Mouse (Mus musculus) lung, adult 2 months (tissue): ENCODE measurements around the gene Cntn5. TPM values are rescaled to one million over a fixed set of nuclear protein-coding genes. Genes with fewer than 3 reads are reported as not detected.

Experiments
- DNase-seq: peaks from one replicate; pipeline ENCODE4 v3.0.0; 2022
- H3K4me1 ChIP-seq: fragments of 200-500 bp; 2 replicates; pipeline ENCODE4 v1.6.1; 2011; ENCODE audit warnings: low read length; ENCODE audit not compliant: control insufficient read depth, insufficient read depth
- H3K4me3 ChIP-seq: fragments of 200-500 bp; replicated peaks from 2 replicates; pipeline ENCODE3; 2011; ENCODE audit warnings: low read depth, mild to moderate bottlenecking, control low read depth, low read length; ENCODE audit errors: extremely low read depth
- CTCF ChIP-seq: fragments of 200-500 bp; IDR thresholded peaks from 2 replicates; pipeline ENCODE4 v1.5.1; 2011; ENCODE audit warnings: mild to moderate bottlenecking, low read length, control low read depth; ENCODE audit not compliant: insufficient read depth
- POLR2A ChIP-seq: fragments of 200-500 bp; IDR thresholded peaks from 2 replicates; pipeline ENCODE4 v1.6.1; 2011; ENCODE audit warnings: low read depth, mild to moderate bottlenecking, control low read depth, low read length, borderline replicate concordance; ENCODE audit errors: extremely low read depth
- WGBS: fragments of 180-500 bp; shearing (Covaris S2); methylation state at CpG from one replicate; pipeline ENCODE4 v1.1.7; 2018; 5-methylcytosine and 5-hydroxymethylcytosine counted together
- polyA plus RNA-seq: library from polyadenylated mRNA; depleted of rRNA; stranded (reverse); fragments of >200 nt; gene quantifications from 2 replicates; pipeline ENCODE4 v1.2.3, GENCODE M21; 2012

Cntn5 gene
- polyA plus RNA-seq, 1 experiment, result not detected

GRCm38 (mm10) chr9:9781157-9781884, 1123.3 kb downstream of the Cntn5 start:
- Histone ChIP-seq H3K4me3 (no peak overlapping the region), H3K4me1 (no peaks in the 10 kb centered on the region)
- no peak for DNase-seq
- 67% methylated on average over 9 of the region's 9 CpGs for WGBS
- TF ChIP-seq POLR2A (no peak), CTCF (no peak)

GRCm38 (mm10) chr9:9779646-9780045, 1124.9 kb downstream of the Cntn5 start:
- no peak for DNase-seq
- TF ChIP-seq POLR2A (no peak), CTCF (no peak)
- H3K4me3 ChIP-seq, result no peak overlapping the region
- WGBS, result 52% methylated on average over 3 of the region's 3 CpGs
- no peaks in the 10 kb centered on the region for H3K4me1 ChIP-seq

GRCm38 (mm10) chr9:9770777-9771176, 1133.8 kb downstream of the Cntn5 start:
- no peak overlapping the region for H3K4me3 ChIP-seq
- DNase-seq, result no peak
- WGBS, result 72% methylated on average over 2 of the region's 2 CpGs
- no peaks in the 10 kb centered on the region for H3K4me1 ChIP-seq
- TF ChIP-seq POLR2A (no peak), CTCF (no peak)

GRCm38 (mm10) chr9:9769659-9770058, 1134.9 kb downstream of the Cntn5 start:
- no peak for TF ChIP-seq POLR2A
- no peak for TF ChIP-seq CTCF
- no peak for DNase-seq
- H3K4me1 ChIP-seq, result no peaks in the 10 kb centered on the region
- H3K4me3 ChIP-seq, result no peak overlapping the region

- TF ChIP-seq CTCF (no peak), POLR2A (no peak)
- WGBS, result 51% methylated on average over 1 of the region's 1 CpGs
- H3K4me1 ChIP-seq, result no peaks in the 10 kb centered on the region
- no peak for DNase-seq
- H3K4me3 ChIP-seq, result no peak overlapping the region
These were observed 1186.4 kb downstream of the Cntn5 start for GRCm38 (mm10) chr9:9718145-9718544.

- no peak for DNase-seq
- whole genome bisulfite sequencing, result 85% methylated on average over 5 of the region's 5 CpGs
- Histone ChIP-seq H3K4me3 (no peak overlapping the region), H3K4me1 (no peaks in the 10 kb centered on the region)
- TF ChIP-seq POLR2A (no peak), CTCF (no peak)
These were observed 1195.9 kb downstream of the Cntn5 start for GRCm38 (mm10) chr9:9708671-9709070.

- no peak for DNase-seq
- no peak for TF ChIP-seq CTCF
- Histone ChIP-seq H3K4me1 (no peaks in the 10 kb centered on the region), H3K4me3 (no peak overlapping the region)
These were observed 1196.8 kb downstream of the Cntn5 start for GRCm38 (mm10) chr9:9707766-9708165.

GRCm38 (mm10) chr9:9705180-9705579, 1199.4 kb downstream of the Cntn5 start:
- 84% methylated on average over 1 of the region's 1 CpGs for WGBS
- no peaks in the 10 kb centered on the region for H3K4me1 ChIP-seq
- no peak overlapping the region for H3K4me3 ChIP-seq
- TF ChIP-seq CTCF (no peak), POLR2A (no peak)
- DNase-seq, result no peak

- Histone ChIP-seq H3K4me3 (no peak overlapping the region), H3K4me1 (no peaks in the 10 kb centered on the region)
- TF ChIP-seq CTCF (no peak), POLR2A (no peak)
- WGBS, result 61% methylated on average over 3 of the region's 3 CpGs
- no peak for DNase-seq
These were observed 1207.9 kb downstream of the Cntn5 start for GRCm38 (mm10) chr9:9696636-9697035.

- no peaks in the 10 kb centered on the region for H3K4me1 ChIP-seq
- H3K4me3 ChIP-seq, result no peak overlapping the region
- WGBS, result 62% methylated on average over 5 of the region's 5 CpGs
- DNase-seq, result no peak
- TF ChIP-seq POLR2A (no peak), CTCF (no peak)
These were observed 1222.2 kb downstream of the Cntn5 start for GRCm38 (mm10) chr9:9682348-9682884.

GRCm38 (mm10) chr9:9676078-9676477, 1228.5 kb downstream of the Cntn5 start:
- Histone ChIP-seq H3K4me1 (no peaks in the 10 kb centered on the region), H3K4me3 (no peak overlapping the region)
- 72% methylated on average over 4 of the region's 4 CpGs for WGBS
- no peak for TF ChIP-seq POLR2A
- TF ChIP-seq CTCF, result no peak
- no peak for DNase-seq

- TF ChIP-seq POLR2A (no peak), CTCF (no peak)
These were observed 1230.0 kb downstream of the Cntn5 start for GRCm38 (mm10) chr9:9674531-9674930.

More at GRCm38 (mm10) chr9:9674531-9674930, 1230.0 kb downstream of the Cntn5 start:
- Histone ChIP-seq H3K4me1 (no peaks in the 10 kb centered on the region), H3K4me3 (no peak overlapping the region)
- 79% methylated on average over 5 of the region's 5 CpGs for WGBS
- no peak for DNase-seq
